Mouse (Mus musculus) limb, embryonic 15.5 days (tissue): ENCODE measurements at regions not wholly inside any gene's neighbourhood (a gene's known extent, or its start where the extent isn't known, plus 50 kb on each side); places are given as distances from the start of the nearest gene placed in this dataset.
"Not testable (repeated sequence)": the region's sequence is repeated elsewhere in the genome, so short reads cannot be mapped to it uniquely, and the experiment has no call there.

ENCODE experiments used
- ATAC-seq: fragments of 200-750 bp; cut with Nextera tagmentation; 2 replicates; pipeline ENCODE4 v1.8.0; 2017; ENCODE audit warnings: low read depth, moderate TSS enrichment; ENCODE audit not compliant: insufficient number of reproducible peaks, low FRiP score, low TSS enrichment
- H3K27ac ChIP-seq: fragments of 300-500 bp; sonication (generic); 2 replicates; pipeline ENCODE4 v1.5.1; 2015; ENCODE audit warnings: moderate library complexity, mild to moderate bottlenecking, inconsistent platforms
- H3K27me3 ChIP-seq: fragments of 300-500 bp; sonication (generic); 2 replicates; pipeline ENCODE4 v1.6.1; 2015; ENCODE audit warnings: inconsistent platforms
- H3K36me3 ChIP-seq: fragments of 300-500 bp; sonication (generic); 2 replicates; pipeline ENCODE4 v1.6.1; 2015; ENCODE audit warnings: inconsistent platforms
- H3K4me1 ChIP-seq: fragments of 300-500 bp; sonication (generic); 2 replicates; pipeline ENCODE4 v1.6.1; 2015; ENCODE audit warnings: inconsistent platforms
- H3K4me2 ChIP-seq: fragments of 300-500 bp; sonication (generic); 2 replicates; pipeline ENCODE4 v1.6.1; 2015; ENCODE audit warnings: mild to moderate bottlenecking, inconsistent platforms
- H3K4me3 ChIP-seq: fragments of 300-500 bp; sonication (generic); 2 replicates; pipeline ENCODE4 v1.5.1; 2015; ENCODE audit warnings: mild to moderate bottlenecking, inconsistent platforms
- H3K9ac ChIP-seq: fragments of 300-500 bp; sonication (generic); 2 replicates; pipeline ENCODE4 v1.6.1; 2015; ENCODE audit warnings: inconsistent platforms
- H3K9me3 ChIP-seq: fragments of 300-500 bp; sonication (generic); 2 replicates; pipeline ENCODE4 v1.6.1; 2016; ENCODE audit warnings: inconsistent platforms
- WGBS: fragments of 180-500 bp; shearing (Covaris S2); methylation state at CpG from one replicate; pipeline ENCODE4 v1.1.7; 2015; 5-methylcytosine and 5-hydroxymethylcytosine counted together

DNA sequence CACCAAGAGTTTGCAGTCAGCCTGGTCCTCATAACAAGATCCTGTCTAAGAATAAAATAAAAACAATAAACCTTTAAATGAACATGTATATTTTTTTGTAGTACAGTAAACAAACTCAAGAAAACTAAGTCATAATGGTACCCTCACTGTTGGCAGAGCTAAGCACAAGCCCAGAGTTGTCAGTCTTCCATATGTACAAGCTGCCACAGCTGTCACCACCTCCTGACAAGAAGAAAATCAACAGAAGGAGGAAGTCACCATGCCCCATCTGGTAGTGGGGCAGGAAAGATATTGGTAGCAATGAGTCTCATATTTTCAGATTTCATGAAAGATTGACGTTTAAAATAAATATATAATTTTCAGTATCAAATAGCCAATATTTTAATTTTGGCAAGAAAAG, 916.1 kb upstream of the Gm8797 start:
- WGBS: 91% methylated on average over 1 of the region's 1 CpGs

DNA sequence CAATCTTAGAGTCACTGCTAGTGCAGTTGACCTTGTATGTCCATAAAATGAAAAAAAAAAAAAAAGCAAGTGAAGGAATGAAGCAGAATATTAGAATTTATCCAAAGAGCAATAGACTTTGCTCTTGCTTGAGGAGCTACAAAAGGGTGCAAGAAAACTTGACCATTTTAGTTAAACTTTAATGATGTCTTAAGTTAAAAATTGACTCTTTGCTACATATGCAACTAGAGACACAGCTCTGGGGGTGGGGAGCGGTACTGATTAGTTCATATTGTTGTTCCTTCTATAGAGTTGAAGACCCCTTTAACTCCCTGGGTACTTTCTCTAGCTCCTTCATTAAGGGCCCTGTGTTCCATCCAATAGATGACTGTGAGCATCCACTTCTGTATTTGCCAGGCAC, 915.0 kb upstream of the Gm8797 start:
- H3K9me3 ChIP-seq: no peaks in the 10 kb centered on the region
- no peaks in the 10 kb centered on the region for H3K36me3 ChIP-seq
- no peak overlapping the region for H3K27ac ChIP-seq
- 100% methylated on average over 1 of the region's 1 CpGs for WGBS
- no peaks in the 10 kb centered on the region for H3K4me1 ChIP-seq
- ATAC-seq: no peak
- H3K9ac ChIP-seq: no peak overlapping the region
- H3K27me3 ChIP-seq: no peaks in the 10 kb centered on the region
- no peak overlapping the region for H3K4me2 ChIP-seq
- no peak overlapping the region for H3K4me3 ChIP-seq

More for the DNA sequence above, 916.1 kb upstream of the Gm8797 start:
- ATAC-seq: no peak
- no peaks in the 10 kb centered on the region for H3K4me1 ChIP-seq
- H3K27me3 ChIP-seq: no peaks in the 10 kb centered on the region
- no peaks in the 10 kb centered on the region for H3K36me3 ChIP-seq
- H3K27ac ChIP-seq: no peak overlapping the region
- H3K4me2 ChIP-seq: no peak overlapping the region
- H3K9ac ChIP-seq: no peak overlapping the region
- no peak overlapping the region for H3K4me3 ChIP-seq
- H3K9me3 ChIP-seq: no peaks in the 10 kb centered on the region

DNA sequence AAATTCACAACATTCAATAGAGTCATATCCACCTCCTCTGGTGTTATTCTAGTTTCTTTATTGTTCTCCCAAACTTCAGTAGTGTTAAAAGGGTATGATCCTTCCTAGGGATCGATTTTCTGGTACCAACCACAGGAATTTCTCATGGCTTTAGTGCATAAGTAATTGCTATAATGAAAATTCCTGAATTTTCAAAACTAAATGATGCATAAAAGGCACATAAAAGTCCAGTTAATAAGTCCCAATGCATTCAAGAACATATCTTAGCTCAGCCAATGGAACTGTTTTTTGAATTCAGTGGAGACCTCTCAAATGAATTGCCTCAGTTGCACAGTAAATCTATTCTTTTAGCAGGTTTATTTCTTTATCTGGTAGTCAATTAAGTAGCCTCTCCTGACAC, 913.7 kb upstream of the Gm8797 start:
- 39% methylated on average over 1 of the region's 1 CpGs for WGBS
- no peaks in the 10 kb centered on the region for H3K36me3 ChIP-seq
- no peaks in the 10 kb centered on the region for H3K9me3 ChIP-seq
- H3K4me3 ChIP-seq: no peak overlapping the region
- H3K4me1 ChIP-seq: no peaks in the 10 kb centered on the region
- no peak for ATAC-seq
- no peak overlapping the region for H3K4me2 ChIP-seq
- no peak overlapping the region for H3K9ac ChIP-seq
- H3K27ac ChIP-seq: no peak overlapping the region
- H3K27me3 ChIP-seq: no peaks in the 10 kb centered on the region

DNA sequence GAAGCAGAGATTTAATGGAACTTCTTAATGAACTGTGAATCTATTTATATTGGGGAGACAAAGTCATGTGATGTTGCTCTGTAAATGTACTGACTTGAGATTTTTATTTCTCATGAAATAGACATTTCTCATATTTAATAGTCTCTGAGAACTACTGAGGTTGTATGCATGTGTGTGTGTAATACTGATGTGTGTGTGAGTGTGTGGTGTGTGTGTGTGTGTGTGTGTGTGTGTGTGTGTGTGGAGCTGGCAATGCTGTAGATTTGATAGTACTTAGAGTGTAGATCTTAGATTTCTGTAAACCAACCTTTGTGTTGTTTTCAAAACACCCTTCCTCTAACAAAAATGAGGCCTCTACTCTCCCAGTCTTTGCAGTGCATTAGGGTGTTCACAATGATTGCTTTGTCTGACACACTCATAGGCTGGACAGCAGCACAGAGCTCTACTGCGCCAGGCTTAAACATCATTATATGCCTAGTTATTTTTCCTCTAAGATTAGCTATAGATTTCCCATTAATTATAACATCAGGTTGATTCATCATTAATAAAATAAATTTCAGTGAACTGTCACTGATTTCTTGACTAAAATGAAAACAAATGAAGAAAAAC, 895.5 kb upstream of the Gm8797 start:
- no peak for ATAC-seq
- Histone ChIP-seq H3K4me2 (no peak overlapping the region), H3K9me3 (no peaks in the 10 kb centered on the region), H3K27me3 (no peaks in the 10 kb centered on the region), H3K4me3 (no peak overlapping the region), H3K27ac (no peak overlapping the region), H3K4me1 (no peaks in the 10 kb centered on the region), H3K36me3 (no peaks in the 10 kb centered on the region), H3K9ac (no peak overlapping the region)
- WGBS: 78% methylated on average over 1 of the region's 1 CpGs

DNA sequence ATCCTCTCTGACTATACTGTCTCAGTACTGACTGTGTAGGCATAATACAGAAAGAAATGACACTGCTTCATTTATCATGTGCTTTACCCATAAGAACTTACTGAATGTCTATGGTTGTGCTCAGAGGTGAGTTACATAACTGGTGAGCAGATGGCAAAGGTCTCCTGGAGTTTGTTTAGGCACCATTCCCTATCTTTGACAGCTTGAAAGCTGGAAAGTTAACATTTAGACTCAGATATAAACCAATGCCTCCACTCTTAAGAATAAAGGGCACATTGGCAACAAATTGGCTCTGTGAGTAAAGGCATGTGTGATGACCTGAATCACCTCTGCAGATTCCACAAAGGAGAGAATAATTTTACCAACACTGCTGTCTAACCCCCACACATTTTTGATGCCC, 894.0 kb upstream of the Gm8797 start:
- H3K4me2 ChIP-seq: no peak overlapping the region
- no peaks in the 10 kb centered on the region for H3K9me3 ChIP-seq
- ATAC-seq: no peak

DNA sequence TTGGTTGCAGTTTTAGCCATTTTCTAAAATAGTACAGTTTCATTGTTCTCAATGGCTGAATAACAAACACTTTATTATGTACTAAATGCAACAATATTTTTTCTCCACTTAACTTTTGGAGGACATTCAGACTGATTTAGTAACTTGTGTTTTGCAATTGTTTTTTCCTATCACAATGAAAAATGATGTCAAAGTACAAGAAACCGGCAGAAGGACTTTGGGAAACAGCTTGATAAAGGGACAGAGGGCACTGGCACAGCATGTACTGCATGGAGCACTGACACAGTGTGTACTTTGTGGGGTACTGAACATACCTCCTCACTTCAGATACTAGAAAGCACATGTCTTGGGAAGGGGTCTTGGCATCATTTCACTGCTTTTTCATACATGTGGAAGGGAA, 884.4 kb upstream of the Gm8797 start:
- ATAC-seq: no peak
- no peak overlapping the region for H3K4me2 ChIP-seq
- H3K4me1 ChIP-seq: no peaks in the 10 kb centered on the region
- no peaks in the 10 kb centered on the region for H3K36me3 ChIP-seq
- H3K27ac ChIP-seq: no peak overlapping the region
- H3K9ac ChIP-seq: no peak overlapping the region
- H3K9me3 ChIP-seq: no peaks in the 10 kb centered on the region
- no peak overlapping the region for H3K4me3 ChIP-seq
- WGBS: 73% methylated on average over 1 of the region's 1 CpGs
- H3K27me3 ChIP-seq: no peaks in the 10 kb centered on the region

More for the DNA sequence above, 894.0 kb upstream of the Gm8797 start:
- Histone ChIP-seq H3K36me3 (no peaks in the 10 kb centered on the region), H3K4me3 (no peak overlapping the region), H3K27ac (no peak overlapping the region), H3K4me1 (no peaks in the 10 kb centered on the region), H3K9ac (no peak overlapping the region), H3K27me3 (no peaks in the 10 kb centered on the region)

DNA sequence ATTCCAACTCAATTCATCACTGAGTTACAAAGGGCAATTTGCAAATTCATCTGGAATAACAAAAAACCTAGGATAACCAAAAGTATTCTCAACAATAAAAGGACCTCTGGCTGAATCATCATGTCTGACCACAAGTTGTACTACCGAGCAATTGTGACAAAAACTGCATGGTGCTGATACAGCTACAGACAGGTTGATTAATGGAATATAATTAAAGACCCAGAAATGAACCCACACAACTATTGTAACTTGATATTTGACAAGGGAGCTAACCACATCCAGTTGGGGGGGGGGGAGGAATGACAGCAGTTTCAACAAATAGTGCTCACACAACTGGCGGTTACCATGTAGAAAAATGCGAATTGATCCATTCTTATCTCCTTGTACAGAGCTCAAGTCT, 864.7 kb upstream of the Gm8797 start:
- H3K9me3 ChIP-seq: no peaks in the 10 kb centered on the region
- H3K9ac ChIP-seq: no peak overlapping the region
- no peaks in the 10 kb centered on the region for H3K36me3 ChIP-seq
- ATAC-seq: no peak
- no peaks in the 10 kb centered on the region for H3K4me1 ChIP-seq
- no peak overlapping the region for H3K4me2 ChIP-seq
- H3K27ac ChIP-seq: no peak overlapping the region
- no peaks in the 10 kb centered on the region for H3K27me3 ChIP-seq
- 84% methylated on average over 3 of the region's 3 CpGs for WGBS
- H3K4me3 ChIP-seq: no peak overlapping the region

DNA sequence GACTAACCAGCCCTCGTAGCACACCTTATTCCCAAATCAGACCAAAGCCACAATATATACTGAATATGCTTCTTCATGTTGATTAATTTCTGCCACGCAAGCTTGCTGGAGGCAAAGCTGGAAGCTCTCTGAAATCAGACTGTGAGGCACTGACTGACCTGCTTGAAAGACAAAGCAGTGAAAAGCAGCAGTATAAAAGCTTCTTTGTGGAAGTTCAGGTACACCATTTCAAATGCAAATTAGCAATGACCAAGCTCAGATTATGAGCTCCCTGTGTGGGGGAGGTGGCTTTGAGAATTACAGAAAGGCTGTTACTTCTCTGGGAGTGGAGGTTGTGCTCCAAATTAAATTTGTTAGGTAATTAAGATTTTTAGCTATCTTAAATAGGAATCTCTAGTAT, 857.5 kb upstream of the Gm8797 start:
- Histone ChIP-seq H3K27ac (no peak overlapping the region), H3K4me2 (no peak overlapping the region), H3K4me3 (no peak overlapping the region), H3K9ac (no peak overlapping the region), H3K9me3 (no peaks in the 10 kb centered on the region), H3K27me3 (no peaks in the 10 kb centered on the region), H3K36me3 (no peaks in the 10 kb centered on the region), H3K4me1 (no peaks in the 10 kb centered on the region)
- ATAC-seq: no peak
- WGBS: 93% methylated on average over 2 of the region's 2 CpGs

DNA sequence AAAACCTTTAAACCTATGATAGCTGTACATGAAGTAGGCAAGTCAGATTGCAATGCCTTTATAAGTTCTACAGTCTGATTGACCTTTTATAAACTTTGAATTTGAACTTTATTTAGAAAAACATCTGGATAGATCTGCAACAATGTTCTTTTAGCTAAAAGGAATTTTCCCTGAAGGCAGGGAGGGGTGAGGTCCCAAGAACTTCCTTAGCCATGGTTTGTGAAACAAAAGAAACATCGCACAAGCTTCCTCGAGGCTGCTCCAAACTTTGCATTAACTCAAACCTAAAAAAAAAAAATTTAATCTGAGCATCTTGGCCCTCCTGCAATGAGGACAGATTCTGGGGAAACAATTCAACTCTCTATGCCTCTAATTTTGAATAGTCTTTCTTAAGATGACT, 854.8 kb upstream of the Gm8797 start:
- ATAC-seq: no peak
- no peaks in the 10 kb centered on the region for H3K36me3 ChIP-seq
- 73% methylated on average over 2 of the region's 2 CpGs for WGBS
- H3K9me3 ChIP-seq: no peaks in the 10 kb centered on the region
- H3K4me1 ChIP-seq: no peaks in the 10 kb centered on the region
- no peak overlapping the region for H3K27ac ChIP-seq
- H3K4me3 ChIP-seq: no peak overlapping the region
- no peak overlapping the region for H3K4me2 ChIP-seq
- H3K27me3 ChIP-seq: no peaks in the 10 kb centered on the region
- H3K9ac ChIP-seq: no peak overlapping the region

DNA sequence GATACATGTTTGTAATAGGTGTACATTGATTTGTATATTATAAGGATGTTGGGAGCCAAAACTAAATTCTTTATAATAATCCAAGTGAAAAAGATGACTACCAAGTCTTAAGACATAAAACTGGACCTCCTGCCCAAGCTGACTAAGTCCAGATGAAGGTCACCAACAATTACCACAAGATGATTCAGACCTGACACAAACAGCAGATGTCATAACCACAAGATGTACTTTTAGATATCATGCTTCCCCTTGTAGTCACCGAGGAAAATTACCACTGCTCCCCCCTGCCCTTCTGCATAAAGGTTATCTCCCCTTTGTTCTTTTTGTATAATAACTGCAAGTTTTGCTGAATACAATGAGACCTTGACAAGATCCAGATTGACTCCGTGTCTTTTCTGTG, 843.0 kb upstream of the Gm8797 start:
- H3K36me3 ChIP-seq, H3K9me3 ChIP-seq, H3K9ac ChIP-seq, H3K27me3 ChIP-seq, H3K4me1 ChIP-seq, ATAC-seq, H3K27ac ChIP-seq, H3K4me2 ChIP-seq, H3K4me3 ChIP-seq: not testable (repeated sequence)
- WGBS: 85% methylated on average over 2 of the region's 2 CpGs

DNA sequence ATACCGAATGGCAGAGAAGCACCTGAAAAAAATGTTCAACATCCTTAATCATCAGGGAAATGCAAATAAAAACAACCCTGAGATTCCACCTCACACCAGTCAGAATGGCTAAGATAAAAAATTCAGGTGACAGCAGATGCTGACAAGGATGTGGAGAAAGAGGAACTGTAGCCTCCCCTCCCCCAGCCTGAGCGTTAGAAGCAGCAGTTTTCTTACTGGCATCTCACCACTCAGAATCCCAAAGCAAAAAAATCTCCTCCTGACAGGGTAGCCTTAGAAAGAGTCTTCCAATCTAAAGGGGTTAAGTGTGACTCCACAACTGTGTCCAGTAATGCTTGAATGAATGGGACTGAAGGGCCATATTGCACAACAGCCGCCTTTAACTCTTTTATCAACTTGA, 819.9 kb upstream of the Gm8797 start:
- WGBS: 91% methylated on average over 3 of the region's 3 CpGs
- not testable (repeated sequence) for ATAC-seq

DNA sequence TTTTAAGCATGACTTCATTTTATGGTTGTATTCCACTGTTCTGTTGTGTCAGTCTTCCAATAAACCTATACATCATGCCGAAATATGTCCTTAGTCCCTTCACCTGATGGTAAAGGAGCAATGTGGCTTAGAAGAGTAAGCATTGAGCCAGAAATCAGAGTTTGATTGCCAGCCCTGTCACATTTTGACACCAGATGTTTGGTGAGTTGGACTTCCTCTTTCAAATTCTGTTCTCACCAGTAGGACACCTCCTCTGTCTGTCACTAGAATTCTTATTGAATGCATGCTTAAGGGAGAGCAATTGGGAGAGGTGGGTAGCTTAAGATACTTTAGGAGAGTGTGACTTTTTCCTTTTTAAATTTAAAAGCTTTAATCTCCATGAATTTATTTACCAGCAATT, 779.1 kb upstream of the Gm8797 start:
- Histone ChIP-seq H3K4me3 (no peak overlapping the region), H3K36me3 (no peaks in the 10 kb centered on the region), H3K27ac (no peak overlapping the region), H3K4me1 (no peaks in the 10 kb centered on the region), H3K9ac (no peak overlapping the region), H3K4me2 (no peak overlapping the region), H3K9me3 (no peaks in the 10 kb centered on the region), H3K27me3 (no peaks in the 10 kb centered on the region)
- WGBS: 70% methylated on average over 1 of the region's 1 CpGs
- ATAC-seq: no peak

More for the DNA sequence above, 819.9 kb upstream of the Gm8797 start:
- H3K4me1 ChIP-seq, H3K27ac ChIP-seq, H3K9ac ChIP-seq, H3K4me3 ChIP-seq, H3K9me3 ChIP-seq, H3K27me3 ChIP-seq, H3K36me3 ChIP-seq, H3K4me2 ChIP-seq: not testable (repeated sequence)

DNA sequence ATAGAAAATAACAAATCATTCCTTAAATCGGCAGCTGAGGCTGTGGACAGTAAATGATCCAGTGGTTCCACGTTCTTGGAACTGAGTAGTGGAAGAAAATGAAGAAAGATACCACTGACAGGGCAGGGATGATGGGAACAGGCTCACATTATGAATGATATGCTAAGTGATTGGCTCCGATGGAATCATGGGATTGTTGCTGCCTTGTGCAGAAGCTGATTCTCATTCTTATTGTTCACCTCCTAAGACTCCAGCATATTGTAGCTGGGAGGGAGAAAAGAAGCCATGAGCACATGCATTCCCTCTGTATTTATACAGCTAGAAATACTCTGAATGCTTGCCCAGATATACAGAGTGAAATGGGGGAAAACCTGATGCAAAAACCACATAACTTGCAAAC, 777.3 kb upstream of the Gm8797 start:
- Histone ChIP-seq H3K4me1 (no peaks in the 10 kb centered on the region), H3K4me2 (no peak overlapping the region), H3K9ac (no peak overlapping the region), H3K4me3 (no peak overlapping the region), H3K9me3 (no peaks in the 10 kb centered on the region), H3K36me3 (no peaks in the 10 kb centered on the region), H3K27me3 (no peaks in the 10 kb centered on the region), H3K27ac (no peak overlapping the region)
- 78% methylated on average over 3 of the region's 3 CpGs for WGBS
- ATAC-seq: no peak
